Mouse (Mus musculus) neural tube, embryonic 14.5 days (tissue): ENCODE measurements around the gene Ttc39a. TPM values are rescaled to one million over a fixed set of nuclear protein-coding genes. Genes with fewer than 3 reads are reported as not detected.

ENCODE experiments used
- ATAC-seq: fragments of 200-750 bp; cut with Nextera tagmentation; 2 replicates; pipeline ENCODE4 v1.8.0; 2017; ENCODE audit warnings: low read depth, mild to moderate bottlenecking, moderate TSS enrichment, moderate library complexity
- H3K27ac ChIP-seq: fragments of 300-500 bp; sonication (generic); 2 replicates; pipeline ENCODE4 v1.5.1; 2014; ENCODE audit warnings: low read depth, mild to moderate bottlenecking, control low read depth, low read length, moderate library complexity, mixed read lengths
- H3K27me3 ChIP-seq: fragments of 300-500 bp; sonication (generic); 2 replicates; pipeline ENCODE4 v1.6.1; 2014; ENCODE audit warnings: low read length; ENCODE audit not compliant: control insufficient read depth, insufficient read depth
- H3K36me3 ChIP-seq: fragments of 300-500 bp; sonication (generic); 2 replicates; pipeline ENCODE4 v1.6.1; 2014; ENCODE audit warnings: low read length, mixed read lengths; ENCODE audit not compliant: control insufficient read depth, insufficient read depth
- H3K4me1 ChIP-seq: fragments of 300-500 bp; sonication (generic); 2 replicates; pipeline ENCODE4 v1.6.1; 2014; ENCODE audit warnings: low read length; ENCODE audit not compliant: control insufficient read depth, insufficient read depth
- H3K4me2 ChIP-seq: fragments of 300-500 bp; sonication (generic); 2 replicates; pipeline ENCODE4 v1.6.1; 2014; ENCODE audit warnings: mild to moderate bottlenecking, low read depth, low read length, control low read depth
- H3K4me3 ChIP-seq: fragments of 300-500 bp; sonication (generic); 2 replicates; pipeline ENCODE4 v1.5.1; 2014; ENCODE audit warnings: low read depth, low read length, control low read depth, mixed read lengths
- H3K9ac ChIP-seq: fragments of 300-500 bp; sonication (generic); replicated peaks from 2 replicates; pipeline ENCODE4 v1.6.1; 2014; ENCODE audit warnings: low read depth, mild to moderate bottlenecking, control low read depth, low read length, mixed read lengths
- H3K9me3 ChIP-seq: fragments of 300-500 bp; sonication (generic); 2 replicates; pipeline ENCODE4 v1.6.1; 2016; ENCODE audit warnings: low read length; ENCODE audit not compliant: control insufficient read depth
- WGBS: fragments of 180-500 bp; shearing (Covaris S2); extraction: QIAGEN DNeasy Blood & Tissue Kit; methylation state at CpG from one replicate; pipeline ENCODE4 v1.1.7; 2014; 5-methylcytosine and 5-hydroxymethylcytosine counted together
- polyA plus RNA-seq: library from polyadenylated mRNA; unstranded; fragments of >200 nt; fragmentation: Nextera tagmentation; extraction: Ambion mirVana; gene quantifications from 2 replicates; pipeline ENCODE4 v1.2.1, GENCODE M21; 2014

Gene Ttc39a
- polyA plus RNA-seq, 1 experiment from 2014 or later, result 4.9 TPM

DNA sequence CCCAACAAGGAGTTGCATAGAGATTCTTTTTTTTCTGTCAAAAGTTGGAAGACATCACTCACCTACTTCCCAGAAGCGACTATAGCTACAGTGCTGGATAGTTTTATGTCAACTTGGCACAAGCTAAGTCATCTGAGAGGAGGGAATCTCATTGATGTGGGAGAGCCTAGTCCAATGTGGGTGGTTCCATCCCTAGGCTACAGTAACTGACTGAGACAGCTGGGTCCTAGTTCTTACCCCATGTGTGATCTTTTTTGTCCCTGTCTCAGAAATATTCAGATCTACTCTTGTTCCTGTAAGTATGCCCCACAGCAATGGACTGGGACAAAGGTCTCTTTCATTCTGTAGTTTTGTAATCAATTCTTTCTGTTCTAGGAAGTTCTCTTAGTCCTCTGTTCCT, 11.6 kb downstream of the Ttc39a start:
- Histone ChIP-seq H3K4me3 (no peak overlapping the region), H3K4me1 (no peaks in the 10 kb centered on the region), H3K27me3 (no peaks in the 10 kb centered on the region), H3K27ac (no peak overlapping the region), H3K9ac (no peak overlapping the region), H3K36me3 (no peaks in the 10 kb centered on the region), H3K4me2 (no peak overlapping the region), H3K9me3 (no peaks in the 10 kb centered on the region)
- ATAC-seq, result no peak
- 91% methylated on average over 1 of the region's 1 CpGs for WGBS

DNA sequence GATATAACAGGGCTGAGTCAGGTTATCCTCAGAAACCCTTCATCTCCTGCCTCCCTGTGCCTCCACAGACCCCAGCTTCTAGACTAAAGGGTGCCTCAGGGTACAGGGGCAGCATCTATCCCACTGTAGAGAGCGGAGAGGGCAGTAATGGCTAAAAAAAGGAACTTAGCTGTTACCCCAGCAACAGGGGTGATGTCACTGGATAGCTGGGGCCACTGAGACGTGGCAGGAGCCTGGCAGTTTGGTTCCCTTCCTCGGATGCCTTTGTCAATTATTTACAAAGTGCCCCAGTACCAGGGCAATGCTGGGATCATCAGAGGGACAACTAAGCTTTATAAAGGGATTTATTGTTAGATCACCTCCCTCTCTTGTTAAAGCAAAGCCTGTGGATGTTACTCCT, 12.6 kb downstream of the Ttc39a start:
- 18% methylated on average over 3 of the region's 3 CpGs for WGBS
- H3K27me3 ChIP-seq, result no peaks in the 10 kb centered on the region
- ATAC-seq, result no peak
- H3K9ac ChIP-seq, result no peak overlapping the region
- H3K27ac ChIP-seq, result no peak overlapping the region
- H3K4me3 ChIP-seq, result no peak overlapping the region
- no peaks in the 10 kb centered on the region for H3K36me3 ChIP-seq
- no peaks in the 10 kb centered on the region for H3K9me3 ChIP-seq
- no peak overlapping the region for H3K4me2 ChIP-seq
- no peaks in the 10 kb centered on the region for H3K4me1 ChIP-seq

DNA sequence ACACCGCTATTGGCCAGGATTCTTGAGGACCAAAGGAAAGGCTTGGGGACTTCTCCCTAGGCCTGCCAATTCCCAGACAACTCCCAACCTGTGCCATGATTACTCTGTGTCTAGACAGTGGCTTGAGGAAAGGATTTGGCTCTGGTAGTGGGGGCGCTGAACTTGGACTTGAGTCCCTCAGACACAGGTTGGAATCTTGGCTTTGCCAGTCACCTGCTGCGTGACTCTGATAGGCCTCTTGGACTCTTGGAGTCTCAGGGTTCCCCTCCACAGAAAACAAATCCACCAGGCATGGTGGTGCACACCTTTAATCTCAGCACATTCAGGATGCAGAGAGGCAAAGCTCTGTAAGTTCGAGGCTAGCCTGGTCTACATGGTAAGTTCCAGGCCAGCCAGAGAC, 13.1 kb downstream of the Ttc39a start:
- no peak overlapping the region for H3K27ac ChIP-seq
- no peak overlapping the region for H3K9ac ChIP-seq
- H3K36me3 ChIP-seq, result no peaks in the 10 kb centered on the region
- 87% methylated on average over 4 of the region's 4 CpGs for WGBS
- no peaks in the 10 kb centered on the region for H3K4me1 ChIP-seq
- no peak overlapping the region for H3K4me3 ChIP-seq
- H3K27me3 ChIP-seq, result no peaks in the 10 kb centered on the region
- no peak for ATAC-seq
- H3K9me3 ChIP-seq, result no peaks in the 10 kb centered on the region
- H3K4me2 ChIP-seq, result no peak overlapping the region

- WGBS, result 77% methylated on average over 8 of the region's 8 CpGs
- no peak overlapping the region for H3K4me2 ChIP-seq
- H3K9ac ChIP-seq, result no peak overlapping the region
- H3K27me3 ChIP-seq, result no peaks in the 10 kb centered on the region
- no peaks in the 10 kb centered on the region for H3K36me3 ChIP-seq
- no peak for ATAC-seq
- no peaks in the 10 kb centered on the region for H3K9me3 ChIP-seq
- no peak overlapping the region for H3K27ac ChIP-seq
- no peaks in the 10 kb centered on the region for H3K4me1 ChIP-seq
- no peak overlapping the region for H3K4me3 ChIP-seq
These were observed 13.8 kb downstream of the Ttc39a start for GRCm38 (mm10) chr4:109420138-109420795.

DNA sequence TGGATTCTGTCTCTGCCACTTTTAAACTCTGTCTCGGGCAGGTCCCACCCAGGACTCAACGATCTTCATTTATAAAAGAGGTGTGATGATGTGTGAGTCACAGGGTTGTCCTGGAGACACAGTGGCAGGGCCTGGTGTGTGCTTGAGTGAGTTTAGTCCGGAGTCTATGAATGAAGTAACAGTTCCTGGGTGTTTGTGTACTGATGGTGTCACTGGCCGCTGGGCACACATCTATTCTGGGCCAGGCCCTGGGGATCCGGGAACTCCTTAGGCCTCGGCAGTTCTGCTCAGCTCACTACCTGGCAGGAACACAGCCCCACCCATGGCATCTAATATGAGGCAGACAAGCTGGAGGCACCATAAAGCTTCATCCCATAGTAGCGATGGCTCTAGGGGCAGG, 15.2 kb downstream of the Ttc39a start:
- H3K9ac ChIP-seq, result no peak overlapping the region
- 87% methylated on average over 7 of the region's 7 CpGs for WGBS
- H3K4me3 ChIP-seq, result no peak overlapping the region
- no peak overlapping the region for H3K4me2 ChIP-seq
- no peaks in the 10 kb centered on the region for H3K9me3 ChIP-seq
- no peaks in the 10 kb centered on the region for H3K36me3 ChIP-seq
- no peak overlapping the region for H3K27ac ChIP-seq
- no peak for ATAC-seq
- no peaks in the 10 kb centered on the region for H3K4me1 ChIP-seq
- H3K27me3 ChIP-seq, result no peaks in the 10 kb centered on the region

GRCm38 (mm10) chr4:109422436-109422835, 16.0 kb downstream of the Ttc39a start:
- no peak overlapping the region for H3K4me3 ChIP-seq
- no peaks in the 10 kb centered on the region for H3K36me3 ChIP-seq
- H3K4me1 ChIP-seq, result no peaks in the 10 kb centered on the region
- no peaks in the 10 kb centered on the region for H3K27me3 ChIP-seq
- no peak for ATAC-seq
- 82% methylated on average over 6 of the region's 6 CpGs for WGBS
- no peaks in the 10 kb centered on the region for H3K9me3 ChIP-seq
- H3K9ac ChIP-seq, result no peak overlapping the region
- H3K27ac ChIP-seq, result no peak overlapping the region
- H3K4me2 ChIP-seq, result no peak overlapping the region

- Histone ChIP-seq H3K9me3 (no peaks in the 10 kb centered on the region), H3K4me2 (no peak overlapping the region), H3K36me3 (no peaks in the 10 kb centered on the region), H3K27ac (no peak overlapping the region), H3K4me1 (no peaks in the 10 kb centered on the region), H3K27me3 (no peaks in the 10 kb centered on the region), H3K4me3 (no peak overlapping the region), H3K9ac (no peak overlapping the region)
- WGBS, result 75% methylated on average over 2 of the region's 2 CpGs
- no peak for ATAC-seq
These were observed 17.0 kb downstream of the Ttc39a start for GRCm38 (mm10) chr4:109423438-109423837.

GRCm38 (mm10) chr4:109427058-109427457, 20.6 kb downstream of the Ttc39a start:
- Histone ChIP-seq H3K9me3 (no peaks in the 10 kb centered on the region), H3K4me1 (no peaks in the 10 kb centered on the region), H3K4me2 (no peak overlapping the region), H3K4me3 (no peak overlapping the region), H3K9ac (no peak overlapping the region), H3K36me3 (no peaks in the 10 kb centered on the region), H3K27me3 (no peaks in the 10 kb centered on the region), H3K27ac (no peak overlapping the region)
- ATAC-seq, result no peak
- 53% methylated on average over 1 of the region's 1 CpGs for WGBS

- WGBS, result 95% methylated on average over 7 of the region's 7 CpGs
- H3K4me1 ChIP-seq, result no peaks in the 10 kb centered on the region
- no peak overlapping the region for H3K4me2 ChIP-seq
- H3K9ac ChIP-seq, result no peak overlapping the region
- H3K27me3 ChIP-seq, result no peaks in the 10 kb centered on the region
- ATAC-seq, result no peak
- no peak overlapping the region for H3K4me3 ChIP-seq
- H3K27ac ChIP-seq, result no peak overlapping the region
- H3K9me3 ChIP-seq, result no peaks in the 10 kb centered on the region
- H3K36me3 ChIP-seq, result no peaks in the 10 kb centered on the region
These were observed 23.8 kb downstream of the Ttc39a start for GRCm38 (mm10) chr4:109430250-109430649.
